Mouse (Mus musculus) heart, postnatal 0 days (tissue): ENCODE measurements around the gene Nfia. TPM values are rescaled to one million over a fixed set of nuclear protein-coding genes. Genes with fewer than 3 reads are reported as not detected.
A peak's percentile ranks its signal among the peaks of the same experiment; 100 is the strongest.

ENCODE experiments used
- ATAC-seq: fragments of 200-750 bp; cut with Nextera tagmentation; 2 replicates; pipeline ENCODE4 v1.8.0; 2017; ENCODE audit warnings: low read depth, moderate number of reproducible peaks, moderate library complexity; ENCODE audit not compliant: insufficient read depth
- DNase-seq: peaks from one replicate; pipeline ENCODE4 v3.0.0-alpha.2; 2016; ENCODE audit warnings: low spot score
- H3K27ac ChIP-seq: fragments of 300-500 bp; sonication (generic); 2 replicates; pipeline ENCODE4 v1.5.1; 2014; ENCODE audit warnings: low read depth, mild to moderate bottlenecking
- H3K27me3 ChIP-seq: fragments of 300-500 bp; sonication (generic); 2 replicates; pipeline ENCODE4 v1.6.1; 2014; ENCODE audit warnings: low read length, mixed read lengths; ENCODE audit not compliant: control insufficient read depth, insufficient read depth
- H3K36me3 ChIP-seq: fragments of 300-500 bp; sonication (generic); replicated peaks from 2 replicates; pipeline ENCODE4 v1.6.1; 2014; ENCODE audit warnings: low read length, mixed read lengths; ENCODE audit not compliant: control insufficient read depth, insufficient read depth
- H3K4me1 ChIP-seq: fragments of 300-500 bp; sonication (generic); 2 replicates; pipeline ENCODE4 v1.6.1; 2014; ENCODE audit warnings: antibody characterized with exemption; ENCODE audit not compliant: control insufficient read depth, insufficient read depth
- H3K4me2 ChIP-seq: fragments of 300-500 bp; sonication (generic); 2 replicates; pipeline ENCODE4 v1.6.1; 2014; ENCODE audit warnings: low read depth, mild to moderate bottlenecking, low read length, moderate library complexity
- H3K4me3 ChIP-seq: fragments of 300-500 bp; sonication (generic); 2 replicates; pipeline ENCODE4 v1.5.1; 2014; ENCODE audit warnings: low read depth, low read length
- H3K9ac ChIP-seq: fragments of 300-500 bp; sonication (generic); replicated peaks from 2 replicates; pipeline ENCODE4 v1.6.1; 2014; ENCODE audit warnings: low read depth, low read length, mixed read lengths
- H3K9me3 ChIP-seq: fragments of 300-500 bp; sonication (generic); replicated peaks from 2 replicates; pipeline ENCODE4 v1.6.1; 2016; ENCODE audit warnings: low read length; ENCODE audit not compliant: control insufficient read depth
- CTCF ChIP-seq: IDR thresholded peaks from 2 replicates; pipeline ENCODE4 v1.5.1; 2016; ENCODE audit warnings: antibody characterized with exemption, control low read depth, low read depth
- EP300 ChIP-seq: IDR thresholded peaks from 2 replicates; pipeline ENCODE4 v1.6.1; 2016; ENCODE audit warnings: antibody characterized with exemption, low read depth
- WGBS: fragments of 180-500 bp; shearing (Covaris S2); extraction: QIAGEN DNeasy Blood & Tissue Kit; methylation state at CpG from one replicate; pipeline ENCODE4 v1.1.7; 2014; 5-methylcytosine and 5-hydroxymethylcytosine counted together
- polyA plus RNA-seq: library from polyadenylated mRNA; unstranded; fragments of >200 nt; fragmentation: Nextera tagmentation; extraction: Ambion mirVana; gene quantifications from 2 replicates; pipeline ENCODE4 v1.2.1, GENCODE M21; 2015
- total RNA-seq: library from RNA; depleted of rRNA; stranded (reverse); fragments of >200 nt; gene quantifications from 2 replicates; pipeline ENCODE4 v1.2.3, GENCODE M21; 2014; ENCODE audit warnings: low replicate concordance

Nfia gene
- total and polyA plus RNA-seq, 2 experiments from 2014 or later: 53.8 to 114 TPM

- Histone ChIP-seq H3K4me3 (no peak overlapping the region), H3K4me1 (peaks cover 31% of the 10 kb centered on the region), H3K27me3 (no peaks in the 10 kb centered on the region), H3K9me3 (no peaks in the 10 kb centered on the region), H3K4me2 (0 out of 2 replicates have a peak overlapping the region, but pooled peaks have one; percentile 13), H3K27ac (peak overlapping the region; percentile 55), H3K9ac (no peak overlapping the region), H3K36me3 (no peaks in the 10 kb centered on the region)
- DNase-seq (peak; percentile 55), ATAC-seq (no peak)
- TF ChIP-seq EP300: no peak
- TF ChIP-seq CTCF: no peak
- WGBS: 32% methylated on average over 5 of the region's 5 CpGs
These were observed 93.9 kb downstream of the Nfia start for GRCm38 (mm10) chr4:97866463-97866862.

DNA sequence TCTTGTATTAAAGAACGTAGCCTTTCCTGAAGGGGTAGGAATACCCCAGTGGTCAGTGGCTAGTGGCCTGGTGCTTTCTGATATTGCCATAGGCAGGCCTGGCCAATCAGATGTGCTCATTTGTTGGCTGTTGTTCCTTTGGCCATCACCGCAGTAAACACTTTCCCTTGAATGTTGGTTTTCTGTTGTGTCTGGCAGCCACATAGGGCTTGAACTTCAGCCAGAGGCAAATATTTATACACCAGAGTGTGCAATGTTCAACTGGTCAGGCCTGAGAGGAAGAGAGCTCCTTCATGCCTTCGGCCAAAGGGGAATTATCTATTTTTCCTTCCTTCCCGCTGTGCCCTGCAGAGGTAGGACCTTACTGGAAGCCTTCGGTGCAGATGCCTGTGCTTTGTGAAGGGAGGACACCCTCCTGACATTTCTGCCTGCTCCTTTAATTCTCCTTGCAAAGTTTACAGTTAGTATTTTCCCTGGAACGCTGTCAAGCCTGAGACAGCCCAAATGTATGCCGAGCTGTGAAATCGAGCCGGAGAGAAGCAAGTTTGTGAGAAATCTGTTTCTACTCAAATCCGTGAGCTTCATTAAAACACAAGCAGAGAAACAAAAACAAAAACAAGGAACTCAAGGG is 95.9 kb downstream of the Nfia start:
- H3K27ac ChIP-seq: peak overlapping the region; percentile 95
- DNase-seq: peak; percentile 63
- no peaks in the 10 kb centered on the region for H3K36me3 ChIP-seq
- H3K9ac ChIP-seq: 0 out of 2 replicates have a peak overlapping the region, but pooled peaks have one; percentile 17
- TF ChIP-seq CTCF (no peak), EP300 (no peak; the same call in 1 of the 2 replicates)
- H3K4me2 ChIP-seq: peak overlapping the region; percentile 56
- 33% methylated on average over 10 of the region's 10 CpGs for WGBS
- H3K27me3 ChIP-seq: no peaks in the 10 kb centered on the region
- H3K9me3 ChIP-seq: no peaks in the 10 kb centered on the region
- peak overlapping the region; percentile 38 for H3K4me3 ChIP-seq
- H3K4me1 ChIP-seq: peaks cover 51% of the 10 kb centered on the region
- peak; percentile 31 for ATAC-seq

DNA sequence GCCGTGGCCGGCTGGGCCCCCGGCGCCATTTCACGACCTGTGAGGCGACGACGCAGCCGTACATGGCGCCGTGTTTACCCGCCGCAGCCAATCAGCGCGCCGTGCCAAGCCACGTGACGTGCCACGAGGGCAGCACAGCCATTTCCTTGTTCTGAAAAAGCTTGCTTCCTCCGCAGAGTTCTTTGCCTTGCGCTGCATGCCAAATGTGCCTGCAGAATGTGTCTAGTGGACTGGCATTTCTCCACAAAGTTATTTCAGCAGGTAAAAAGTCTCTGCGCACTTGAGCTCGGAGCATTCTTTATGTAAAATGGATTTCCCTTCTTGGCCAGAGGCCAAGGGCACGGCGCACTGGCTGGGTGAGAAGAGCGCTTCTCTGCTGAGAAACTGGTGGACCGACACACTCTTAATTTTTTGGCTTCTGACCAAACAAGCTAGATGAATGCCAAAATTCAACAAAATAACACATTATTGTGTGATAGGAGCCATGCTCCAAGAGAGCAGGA is 96.5 kb downstream of the Nfia start:
- H3K4me2 ChIP-seq: peak overlapping the region; percentile 56
- H3K27me3 ChIP-seq: no peaks in the 10 kb centered on the region
- peak; percentile 93 for DNase-seq
- ATAC-seq: peak; percentile 92
- peak overlapping the region; percentile 95 for H3K27ac ChIP-seq
- H3K9me3 ChIP-seq: no peaks in the 10 kb centered on the region
- peak overlapping the region; percentile 40 for H3K9ac ChIP-seq
- WGBS: 34% methylated on average over 27 of the region's 27 CpGs
- peak overlapping the region; percentile 38 for H3K4me3 ChIP-seq
- TF ChIP-seq CTCF (no peak), EP300 (peak; percentile 84; the same call in 1 of the 2 replicates)
- H3K36me3 ChIP-seq: no peaks in the 10 kb centered on the region
- H3K4me1 ChIP-seq: peaks cover 53% of the 10 kb centered on the region

DNA sequence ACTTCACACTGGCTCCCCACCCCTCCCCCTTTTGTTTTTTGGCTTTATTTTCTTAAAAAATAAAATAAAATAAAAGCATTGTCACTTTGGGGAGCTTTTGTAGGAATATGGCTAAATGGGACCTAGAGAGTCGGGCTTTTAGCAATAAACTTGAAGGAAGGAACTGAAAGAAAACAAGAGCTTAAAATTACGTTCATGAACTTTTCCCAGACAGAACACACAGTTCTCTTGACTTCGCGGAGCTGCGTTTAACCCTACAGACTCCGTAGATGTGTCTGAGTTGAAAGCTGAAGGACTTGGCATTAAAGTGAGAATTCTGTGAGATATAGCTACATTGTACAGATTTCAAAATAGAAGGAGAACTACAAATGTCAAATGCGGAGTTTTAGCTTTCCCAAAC is 96.9 kb downstream of the Nfia start:
- TF ChIP-seq CTCF (no peak), EP300 (no peak)
- Histone ChIP-seq H3K4me3 (peak overlapping the region; percentile 38), H3K9ac (peak overlapping the region; percentile 40), H3K27me3 (no peaks in the 10 kb centered on the region), H3K36me3 (no peaks in the 10 kb centered on the region), H3K4me1 (peaks cover 53% of the 10 kb centered on the region), H3K4me2 (peak overlapping the region; percentile 56), H3K9me3 (no peaks in the 10 kb centered on the region), H3K27ac (peak overlapping the region; percentile 95)
- WGBS: 30% methylated on average over 7 of the region's 7 CpGs
- DNase-seq (no peak), ATAC-seq (no peak; the same call in 1 of the 2 replicates)

GRCm38 (mm10) chr4:97871770-97872439 is 99.4 kb downstream of the Nfia start:
- H3K27ac ChIP-seq: peak overlapping the region; percentile 56
- no peak for ATAC-seq

More at GRCm38 (mm10) chr4:97871770-97872439, 99.4 kb downstream of the Nfia start:
- 60% methylated on average over 9 of the region's 9 CpGs for WGBS
- Histone ChIP-seq H3K4me3 (no peak overlapping the region), H3K4me2 (no peak overlapping the region), H3K9me3 (no peaks in the 10 kb centered on the region), H3K27me3 (no peaks in the 10 kb centered on the region), H3K9ac (no peak overlapping the region), H3K4me1 (peaks cover 56% of the 10 kb centered on the region), H3K36me3 (no peaks in the 10 kb centered on the region)
- no peak for DNase-seq
- no peak for TF ChIP-seq EP300
- TF ChIP-seq CTCF: no peak
